Mouse (Mus musculus) thymus, adult 2 months (tissue): Measurements from ENCODE around the gene Tmbim7.

ENCODE experiments used
- CTCF ChIP-seq: fragments of 200-500 bp; IDR thresholded peaks from 2 replicates; pipeline ENCODE4 v1.5.1; 2012; ENCODE audit warnings: mild to moderate bottlenecking, control low read depth, low read length, moderate library complexity, borderline replicate concordance; ENCODE audit not compliant: control insufficient read depth, poor library complexity, insufficient read depth; ENCODE audit errors: extremely low read depth
- POLR2A ChIP-seq: fragments of 200-500 bp; IDR thresholded peaks from 2 replicates; pipeline ENCODE4 v1.6.1; 2012; ENCODE audit warnings: mild to moderate bottlenecking, low read length, control low read depth, moderate library complexity; ENCODE audit not compliant: control insufficient read depth, poor library complexity, insufficient read depth; ENCODE audit errors: extremely low read depth

GRCm38 (mm10) chr5:3691283-3691682 lies 40.3 kb downstream of the Tmbim7 start:
- TF ChIP-seq CTCF (no peak), POLR2A (no peak)
